Mouse (Mus musculus): ENCODE measurements at regions not wholly inside any gene's neighbourhood (a gene's known extent, or its start where the extent isn't known, plus 50 kb on each side); places are given as distances from the start of the nearest gene placed in this dataset.

DNA sequence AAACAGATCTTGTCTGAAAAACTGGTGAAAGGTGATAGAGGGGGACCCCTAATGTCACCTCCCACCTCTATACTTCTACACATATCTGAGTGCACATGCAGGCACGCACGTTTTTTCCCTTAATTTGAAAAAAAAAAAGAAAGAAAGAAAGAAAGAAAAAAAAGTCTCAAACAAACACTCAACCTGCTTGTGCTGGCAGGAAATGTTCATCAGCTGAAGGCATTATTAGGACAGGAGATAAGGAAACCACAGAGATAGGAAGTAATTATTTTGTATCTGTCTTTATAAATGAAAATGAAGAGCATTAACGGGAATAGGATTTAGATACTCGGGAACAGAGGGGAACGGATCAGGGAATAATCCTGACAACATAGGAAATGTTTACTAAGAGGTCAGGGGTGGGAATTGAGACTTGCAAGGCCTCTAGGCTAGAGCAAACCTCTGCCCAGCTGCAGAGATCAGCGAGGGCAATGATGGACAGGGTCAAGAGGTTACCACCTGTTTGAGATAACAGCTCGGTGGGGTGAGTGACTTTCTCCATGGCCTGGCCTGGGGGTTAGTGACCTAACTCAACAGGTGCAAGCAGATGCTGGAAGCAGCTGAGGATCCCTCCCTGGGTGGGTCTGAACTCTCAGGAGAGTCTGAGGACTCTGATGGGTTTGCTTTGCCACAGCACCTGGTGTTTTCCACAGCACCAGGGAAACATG is 129.7 kb upstream of the Cadm1 start:
- in situ Hi-C loops (cut with MboI; ENCODE audit: low pct_ligation_motif_present, low pct_unique_long_range_greater_than_20kb, low sequenced_read_pairs) (no loop called here), dilution Hi-C loops (cut with MboI; ENCODE audit: extremely low pct_ligation_motif_present, extremely low pct_unique_long_range_greater_than_20kb, low sequenced_read_pairs) (no loop called here)
- TF ChIP-seq ELF1 (IDR thresholded peaks at IDR 0.05; ENCODE audit: low read depth, low read length) (no peak), JUN (IDR thresholded peaks at IDR 0.05; ENCODE audit: insufficient read depth, low read depth, low read length) (no peak), SMC3 (IDR thresholded peaks at IDR 0.05; ENCODE audit: low read depth, low read length) (no peak), NELFE (IDR thresholded peaks at IDR 0.05; ENCODE audit: low read depth, low read length) (no peak), JUND (conservative IDR thresholded peaks at IDR 0.05; ENCODE audit: low read depth, low read length) (no peak), MXI1 (IDR thresholded peaks at IDR 0.05; ENCODE audit: low read depth, low read length) (no peak), MAFK (IDR thresholded peaks at IDR 0.05; ENCODE audit: insufficient replicate concordance, low read length) (no peak), HCFC1 (IDR thresholded peaks at IDR 0.05; ENCODE audit: low read depth, low read length) (no peak), ZKSCAN1 (IDR thresholded peaks at IDR 0.05; ENCODE audit: borderline replicate concordance, low read depth, low read length) (no peak), IRF4 (IDR thresholded peaks at IDR 0.05; ENCODE audit: low read depth, low read length) (no peak), CHD2 (IDR thresholded peaks at IDR 0.05; ENCODE audit: low read length) (no peak)
- H3K4me2 ChIP-seq (ENCODE audit: insufficient read depth, low read depth, poor library complexity, severe bottlenecking), result no peak overlapping the region
- H3K4me1 ChIP-seq (ENCODE audit: control insufficient read depth in 1 of 2, insufficient read depth in 2 of 2), result no peaks in the 10 kb centered on the region
- no peaks in the 10 kb centered on the region for H3K27me3 ChIP-seq (replicated peaks)
- no peaks in the 10 kb centered on the region for H3K79me2 ChIP-seq (replicated peaks; ENCODE audit: control insufficient read depth, extremely low read depth, insufficient read depth, poor library complexity, severe bottlenecking)
- peaks cover 79% of the 10 kb centered on the region for H3K9me3 ChIP-seq (replicated peaks; ENCODE audit: low read length)
- no peak overlapping the region for H3K4me3 ChIP-seq (replicated peaks in 1 of 3; ENCODE audit: low read depth in 2 of 3, low read length in 2 of 3, poor library complexity in 1 of 3)
- H3K36me3 ChIP-seq (replicated peaks in 1 of 2; ENCODE audit: control insufficient read depth in 1 of 2, insufficient read depth in 1 of 2, low read length in 1 of 2), result no peaks in the 10 kb centered on the region
- no peak for DNase-seq (ENCODE audit: extremely low read depth)
- no peak overlapping the region for H3K9ac ChIP-seq (ENCODE audit: insufficient read depth, low read depth)
- no peak overlapping the region for H3K27ac ChIP-seq (ENCODE audit: insufficient read depth, low read depth)

DNA sequence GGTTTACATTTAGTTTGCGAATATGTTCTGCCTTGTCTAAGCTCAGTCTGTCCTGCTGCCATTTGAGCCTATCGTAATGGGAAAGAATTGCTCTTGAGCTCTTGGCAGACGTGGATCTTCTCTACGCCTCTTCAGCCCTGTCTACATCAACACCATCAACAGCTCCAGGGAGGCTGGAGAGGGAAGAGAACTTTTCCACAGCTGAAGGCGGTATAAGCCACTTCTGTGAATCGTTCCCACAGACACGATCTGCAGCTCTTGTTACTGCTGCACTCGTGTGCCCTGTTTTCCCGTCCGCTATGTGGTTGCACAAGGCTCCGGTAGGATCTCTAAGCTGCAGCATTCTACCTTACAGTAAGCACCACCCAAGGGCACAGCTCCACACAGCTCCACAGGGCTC is 128.5 kb upstream of the Cadm1 start:
- dilution Hi-C loops (cut with MboI; ENCODE audit: extremely low pct_ligation_motif_present, extremely low pct_unique_long_range_greater_than_20kb, low sequenced_read_pairs), result no loop called here
- Histone ChIP-seq H3K4me2 (ENCODE audit: insufficient read depth, low read depth, poor library complexity, severe bottlenecking) (no peak overlapping the region), H3K27ac (ENCODE audit: insufficient read depth, low read depth) (no peak overlapping the region), H3K9me3 (replicated peaks; ENCODE audit: low read length) (peaks cover 79% of the 10 kb centered on the region), H3K4me1 (ENCODE audit: control insufficient read depth in 1 of 2, insufficient read depth in 2 of 2) (no peaks in the 10 kb centered on the region), H3K4me3 (replicated peaks in 1 of 3; ENCODE audit: low read depth in 2 of 3, low read length in 2 of 3, poor library complexity in 1 of 3) (no peak overlapping the region), H3K79me2 (replicated peaks; ENCODE audit: control insufficient read depth, extremely low read depth, insufficient read depth, poor library complexity, severe bottlenecking) (no peaks in the 10 kb centered on the region), H3K27me3 (replicated peaks) (no peaks in the 10 kb centered on the region), H3K36me3 (replicated peaks in 1 of 2; ENCODE audit: control insufficient read depth in 1 of 2, insufficient read depth in 1 of 2, low read length in 1 of 2) (no peaks in the 10 kb centered on the region), H3K9ac (ENCODE audit: insufficient read depth, low read depth) (no peak overlapping the region)
- in situ Hi-C loops (cut with MboI; ENCODE audit: low pct_ligation_motif_present, low pct_unique_long_range_greater_than_20kb, low sequenced_read_pairs), result no loop called here
- DNase-seq (ENCODE audit: extremely low read depth), result no peak
- no peak for TF ChIP-seq USF2 (conservative IDR thresholded peaks at IDR 0.05; ENCODE audit: low read depth, low read length)
- TF ChIP-seq IRF4 (IDR thresholded peaks at IDR 0.05; ENCODE audit: low read depth, low read length), result no peak
- no peak for TF ChIP-seq MAZ (IDR thresholded peaks at IDR 0.05; ENCODE audit: low read depth, low read length)
- no peak for TF ChIP-seq CHD1 (IDR thresholded peaks at IDR 0.05; ENCODE audit: low read depth, low read length)
- TF ChIP-seq PAX5 (IDR thresholded peaks at IDR 0.05; ENCODE audit: low read length), result no peak
- TF ChIP-seq EP300 (IDR thresholded peaks at IDR 0.05; ENCODE audit: low read length), result no peak
- TF ChIP-seq JUN (IDR thresholded peaks at IDR 0.05; ENCODE audit: insufficient read depth, low read depth, low read length), result no peak
- TF ChIP-seq MAFK (IDR thresholded peaks at IDR 0.05; ENCODE audit: insufficient replicate concordance, low read length), result no peak
- TF ChIP-seq RAD21 (IDR thresholded peaks at IDR 0.05; ENCODE audit: low read depth, low read length), result no peak
- no peak for TF ChIP-seq ELF1 (IDR thresholded peaks at IDR 0.05; ENCODE audit: low read depth, low read length)
- TF ChIP-seq BHLHE40 (IDR thresholded peaks at IDR 0.05; ENCODE audit: low read depth, low read length), result no peak
- TF ChIP-seq ZMIZ1 (IDR thresholded peaks at IDR 0.05; ENCODE audit: low read depth, low read length), result no peak
- no peak for TF ChIP-seq NRF1 (IDR thresholded peaks at IDR 0.05; ENCODE audit: low read depth, low read length)
- no peak for TF ChIP-seq MXI1 (IDR thresholded peaks at IDR 0.05; ENCODE audit: low read depth, low read length)
- TF ChIP-seq MYC (IDR thresholded peaks at IDR 0.05; ENCODE audit: low read depth, low read length), result no peak
- TF ChIP-seq MAX (IDR thresholded peaks at IDR 0.05; ENCODE audit: low read length), result no peak
- TF ChIP-seq USF1 (IDR thresholded peaks at IDR 0.05; ENCODE audit: low read depth, low read length), result no peak
